Mouse (Mus musculus) cerebellum, adult 2 months (tissue): ENCODE measurements around the gene Plekhd1. TPM values are rescaled to one million over a fixed set of nuclear protein-coding genes. Genes with fewer than 3 reads are reported as not detected.

Source experiments
- DNase-seq, 2 experiments: peaks; one replicate each; pipeline ENCODE4 v3.0.0; 2021
- H3K27ac ChIP-seq: fragments of 200-500 bp; 2 replicates; pipeline ENCODE4 v1.5.1; 2012; ENCODE audit warnings: low read length, control low read depth, inconsistent platforms; ENCODE audit not compliant: insufficient read depth
- H3K27me3 ChIP-seq: fragments of 200-500 bp; 2 replicates; pipeline ENCODE4 v1.6.1; 2012; ENCODE audit warnings: inconsistent platforms, mild to moderate bottlenecking, low read length, moderate library complexity; ENCODE audit not compliant: control insufficient read depth, insufficient read depth
- H3K4me1 ChIP-seq: fragments of 200-500 bp; 2 replicates; pipeline ENCODE4 v1.6.1; 2011; ENCODE audit warnings: low read length; ENCODE audit not compliant: control insufficient read depth, insufficient read depth
- H3K4me3 ChIP-seq: fragments of 200-500 bp; replicated peaks from 2 replicates; pipeline ENCODE3; 2011; ENCODE audit warnings: mild to moderate bottlenecking, low read depth, low read length, control low read depth; ENCODE audit not compliant: insufficient read depth
- CTCF ChIP-seq: fragments of 200-500 bp; IDR thresholded peaks from 2 replicates; pipeline ENCODE4 v1.5.1; 2011; ENCODE audit warnings: low read depth, mild to moderate bottlenecking, control low read depth, low read length, moderate library complexity, borderline replicate concordance; ENCODE audit not compliant: insufficient read depth
- POLR2A ChIP-seq: fragments of 200-500 bp; IDR thresholded peaks from 2 replicates; pipeline ENCODE4 v1.6.1; 2011; ENCODE audit warnings: low read length, control low read depth, borderline replicate concordance; ENCODE audit not compliant: insufficient read depth
- WGBS: fragments of 180-500 bp; shearing (Covaris S2); methylation state at CpG from one replicate; pipeline ENCODE4 v1.1.7; 2018; 5-methylcytosine and 5-hydroxymethylcytosine counted together
- polyA plus RNA-seq: library from polyadenylated mRNA; depleted of rRNA; stranded (reverse); fragments of >200 nt; gene quantifications from 2 replicates; pipeline ENCODE4 v1.2.3, GENCODE M21; 2012

The Plekhd1 gene
- polyA plus RNA-seq, 1 experiment: 61.7 TPM

- no peak overlapping the region for H3K27ac ChIP-seq
- DNase-seq: no peak
- no peak overlapping the region for H3K4me3 ChIP-seq
- WGBS: 13% methylated on average over 11 of the region's 11 CpGs
- TF ChIP-seq CTCF (no peak), POLR2A (no peak)
- no peaks in the 10 kb centered on the region for H3K27me3 ChIP-seq
- H3K4me1 ChIP-seq: peaks cover 25% of the 10 kb centered on the region
These were observed 14.0 kb downstream of the Plekhd1 start for GRCm38 (mm10) chr12:80706208-80706914.

GRCm38 (mm10) chr12:80706915-80707604 lies 14.7 kb downstream of the Plekhd1 start:
- peaks cover 25% of the 10 kb centered on the region for H3K4me1 ChIP-seq
- H3K27ac ChIP-seq: no peak overlapping the region
- TF ChIP-seq CTCF (no peak), POLR2A (no peak)
- no peak overlapping the region for H3K4me3 ChIP-seq
- WGBS: 5% methylated on average over 6 of the region's 6 CpGs
- DNase-seq: peak; percentile 55 to 63
- H3K27me3 ChIP-seq: no peaks in the 10 kb centered on the region

GRCm38 (mm10) chr12:80715915-80716314 lies 23.5 kb downstream of the Plekhd1 start:
- WGBS: 88% methylated on average over 6 of the region's 6 CpGs
- Histone ChIP-seq H3K4me1 (no peaks in the 10 kb centered on the region), H3K27me3 (no peaks in the 10 kb centered on the region), H3K27ac (no peak overlapping the region), H3K4me3 (no peak overlapping the region)
- TF ChIP-seq POLR2A: no peak
- no peak for TF ChIP-seq CTCF
- no peak for DNase-seq

- Histone ChIP-seq H3K4me3 (no peak overlapping the region), H3K4me1 (no peaks in the 10 kb centered on the region), H3K27ac (no peak overlapping the region), H3K27me3 (no peaks in the 10 kb centered on the region)
- TF ChIP-seq CTCF (no peak), POLR2A (no peak)
- DNase-seq: no peak
- WGBS: 64% methylated on average over 2 of the region's 2 CpGs
These were observed 26.8 kb downstream of the Plekhd1 start for GRCm38 (mm10) chr12:80719141-80719540.

- Histone ChIP-seq H3K4me3 (no peak overlapping the region), H3K27me3 (no peaks in the 10 kb centered on the region), H3K27ac (no peak overlapping the region), H3K4me1 (no peaks in the 10 kb centered on the region)
- TF ChIP-seq CTCF: no peak
- TF ChIP-seq POLR2A: no peak
- 21% methylated on average over 12 of the region's 12 CpGs for WGBS
- DNase-seq: no peak
These were observed 28.1 kb downstream of the Plekhd1 start for GRCm38 (mm10) chr12:80720507-80720906.

GRCm38 (mm10) chr12:80721458-80721857 lies 29.1 kb downstream of the Plekhd1 start:
- no peak overlapping the region for H3K4me3 ChIP-seq
- WGBS: 89% methylated on average over 15 of the region's 15 CpGs
- no peaks in the 10 kb centered on the region for H3K4me1 ChIP-seq
- H3K27ac ChIP-seq: no peak overlapping the region
- TF ChIP-seq POLR2A: no peak
- no peak for TF ChIP-seq CTCF
- no peaks in the 10 kb centered on the region for H3K27me3 ChIP-seq
- no peak for DNase-seq

GRCm38 (mm10) chr12:80724853-80725559 lies 32.6 kb downstream of the Plekhd1 start:
- Histone ChIP-seq H3K4me1 (no peaks in the 10 kb centered on the region), H3K4me3 (no peak overlapping the region), H3K27ac (no peak overlapping the region), H3K27me3 (no peaks in the 10 kb centered on the region)
- TF ChIP-seq POLR2A (no peak), CTCF (peak; percentile 88)
- peak; percentile 70 to 85 for DNase-seq
- WGBS: 29% methylated on average over 10 of the region's 10 CpGs

GRCm38 (mm10) chr12:80728207-80728606 lies 35.8 kb downstream of the Plekhd1 start:
- H3K4me1 ChIP-seq: no peaks in the 10 kb centered on the region
- H3K27me3 ChIP-seq: no peaks in the 10 kb centered on the region
- no peak for DNase-seq
- 21% methylated on average over 1 of the region's 1 CpGs for WGBS
- no peak overlapping the region for H3K4me3 ChIP-seq
- H3K27ac ChIP-seq: no peak overlapping the region
- TF ChIP-seq CTCF (no peak), POLR2A (no peak)
